Mouse (Mus musculus): ENCODE measurements at regions not wholly inside any gene's neighbourhood (a gene's known extent, or its start where the extent isn't known, plus 50 kb on each side); places are given as distances from the start of the nearest gene placed in this dataset.

GRCm38 (mm10) chr16:27507212-27507611, 118.5 kb downstream of the Ccdc50 start:
- no peak for DNase-seq (ENCODE audit: low spot score)

- DNase-seq (ENCODE audit: low spot score): peak; percentile 31
Observed at GRCm38 (mm10) chr16:27523527-27524121, 135.0 kb downstream of the Ccdc50 start.

GRCm38 (mm10) chr16:27526669-27527068, 138.0 kb downstream of the Ccdc50 start:
- DNase-seq (ENCODE audit: low spot score): no peak

GRCm38 (mm10) chr16:27530634-27531033, 142.0 kb downstream of the Ccdc50 start:
- DNase-seq (ENCODE audit: low spot score): no peak

Data from layer of hippocampus, adult 9-10 months (tissue).